Mouse (Mus musculus): ENCODE data around the gene Birc2.

Gene Birc2

GRCm38 (mm10) chr9:7845216-7845895 lies 8.5 kb upstream of the Birc2 start:
- DNase-seq (ENCODE audit: low spot score), result no peak

GRCm38 (mm10) chr9:7841221-7841620 lies 4.4 kb upstream of the Birc2 start:
- no peak for DNase-seq (ENCODE audit: low spot score)

- no peak for DNase-seq (ENCODE audit: low spot score)
Observed at GRCm38 (mm10) chr9:7837806-7838440, 1.1 kb upstream of the Birc2 start.

GRCm38 (mm10) chr9:7836331-7836730 lies 533 bp downstream of the Birc2 start:
- DNase-seq (ENCODE audit: low spot score), result no peak

- no peak for DNase-seq (ENCODE audit: low spot score)
Observed at GRCm38 (mm10) chr9:7835302-7835701, 1.6 kb downstream of the Birc2 start.

GRCm38 (mm10) chr9:7833421-7833820 lies 3.4 kb downstream of the Birc2 start:
- no peak for DNase-seq (ENCODE audit: low spot score)

- DNase-seq (ENCODE audit: low spot score), result no peak
Observed at GRCm38 (mm10) chr9:7829531-7830528, 7.0 kb downstream of the Birc2 start.

GRCm38 (mm10) chr9:7828706-7829105 lies 8.2 kb downstream of the Birc2 start:
- no peak for DNase-seq (ENCODE audit: low spot score)

- no peak for DNase-seq (ENCODE audit: low spot score)
Observed at GRCm38 (mm10) chr9:7824916-7825315, 11.9 kb downstream of the Birc2 start.

GRCm38 (mm10) chr9:7822758-7823157 lies 14.1 kb downstream of the Birc2 start:
- DNase-seq (ENCODE audit: low spot score), result no peak

GRCm38 (mm10) chr9:7805101-7805506 lies 31.8 kb downstream of the Birc2 start:
- no peak for DNase-seq (ENCODE audit: low spot score)

GRCm38 (mm10) chr9:7798555-7798954 lies 38.3 kb downstream of the Birc2 start:
- no peak for DNase-seq (ENCODE audit: low spot score)

- DNase-seq (ENCODE audit: low spot score), result no peak
Observed at GRCm38 (mm10) chr9:7797542-7797941, 39.3 kb downstream of the Birc2 start.

- DNase-seq (ENCODE audit: low spot score), result no peak
Observed at GRCm38 (mm10) chr9:7796129-7796864, 40.6 kb downstream of the Birc2 start.

- no peak for DNase-seq (ENCODE audit: low spot score)
Observed at GRCm38 (mm10) chr9:7795581-7795980, 41.3 kb downstream of the Birc2 start.

- DNase-seq (ENCODE audit: low spot score), result no peak
Observed at GRCm38 (mm10) chr9:7793561-7793960, 43.3 kb downstream of the Birc2 start.

GRCm38 (mm10) chr9:7790580-7791084 lies 46.2 kb downstream of the Birc2 start:
- no peak for DNase-seq (ENCODE audit: low spot score)

GRCm38 (mm10) chr9:7789764-7790575 lies 46.9 kb downstream of the Birc2 start:
- no peak for DNase-seq (ENCODE audit: low spot score)

GRCm38 (mm10) chr9:7788411-7788810 lies 48.5 kb downstream of the Birc2 start:
- DNase-seq (ENCODE audit: low spot score), result no peak

- DNase-seq (ENCODE audit: low spot score), result no peak
Observed at GRCm38 (mm10) chr9:7786086-7786485, 50.8 kb downstream of the Birc2 start.

- no peak for DNase-seq (ENCODE audit: low spot score)
Observed at GRCm38 (mm10) chr9:7785396-7785795, 51.5 kb downstream of the Birc2 start.

Measured in layer of hippocampus, adult 9-10 months (tissue).